Mouse (Mus musculus): ENCODE data around the gene Pigx. TPM values are rescaled to one million over a fixed set of nuclear protein-coding genes. Genes with fewer than 3 reads are reported as not detected.
A peak's percentile ranks its signal among the peaks of the same experiment; 100 is the strongest.
"Not testable (repeated sequence)": the region's sequence is repeated elsewhere in the genome, so short reads cannot be mapped to it uniquely, and the experiment has no call there.

The Pigx gene
- polyA plus RNA-seq, 1 experiment from 2014 or later: 36.0 TPM

DNA sequence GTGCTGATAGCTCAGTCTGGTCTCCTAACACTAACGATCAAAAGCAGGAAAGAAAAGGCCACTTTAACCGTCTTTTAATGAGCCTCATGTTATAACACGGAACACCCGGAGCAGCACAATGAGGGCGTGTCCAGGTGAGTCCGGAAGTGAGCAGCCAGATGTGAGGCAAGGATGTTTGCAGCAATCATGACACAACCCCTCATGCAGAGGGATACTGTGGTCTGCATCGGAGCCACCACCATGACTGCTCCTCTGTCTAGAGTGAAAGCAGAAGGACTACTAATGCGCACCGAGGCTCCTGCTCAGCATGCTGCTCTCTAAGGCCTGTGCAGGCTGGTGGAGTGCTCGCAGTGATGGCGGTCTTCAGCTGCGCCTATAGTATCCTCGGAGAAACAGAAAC lies 2.8 kb upstream of the Pigx start:
- ATAC-seq (ENCODE audit: low read depth): no peak
- Histone ChIP-seq H3K4me1 (ENCODE audit: control insufficient read depth, low read depth, low read length) (peaks cover 16% of the 10 kb centered on the region), H3K36me3 (ENCODE audit: control insufficient read depth, insufficient read depth) (no peaks in the 10 kb centered on the region), H3K4me2 (ENCODE audit: low read depth, low read length) (no peak overlapping the region), H3K9ac (ENCODE audit: low read depth, low read length) (no peak overlapping the region), H3K27ac (ENCODE audit: low read length) (no peak overlapping the region; the same call in 1 of the 2 replicates), H3K9me3 (replicated peaks; ENCODE audit: control insufficient read depth, low read length) (no peaks in the 10 kb centered on the region), H3K4me3 (ENCODE audit: low read depth, low read length) (no peak overlapping the region), H3K27me3 (ENCODE audit: control insufficient read depth, insufficient read depth, low read depth, low read length) (no peaks in the 10 kb centered on the region)
- 71% methylated on average over 13 of the region's 13 CpGs for WGBS (ENCODE audit: insufficient replicate concordance)

DNA sequence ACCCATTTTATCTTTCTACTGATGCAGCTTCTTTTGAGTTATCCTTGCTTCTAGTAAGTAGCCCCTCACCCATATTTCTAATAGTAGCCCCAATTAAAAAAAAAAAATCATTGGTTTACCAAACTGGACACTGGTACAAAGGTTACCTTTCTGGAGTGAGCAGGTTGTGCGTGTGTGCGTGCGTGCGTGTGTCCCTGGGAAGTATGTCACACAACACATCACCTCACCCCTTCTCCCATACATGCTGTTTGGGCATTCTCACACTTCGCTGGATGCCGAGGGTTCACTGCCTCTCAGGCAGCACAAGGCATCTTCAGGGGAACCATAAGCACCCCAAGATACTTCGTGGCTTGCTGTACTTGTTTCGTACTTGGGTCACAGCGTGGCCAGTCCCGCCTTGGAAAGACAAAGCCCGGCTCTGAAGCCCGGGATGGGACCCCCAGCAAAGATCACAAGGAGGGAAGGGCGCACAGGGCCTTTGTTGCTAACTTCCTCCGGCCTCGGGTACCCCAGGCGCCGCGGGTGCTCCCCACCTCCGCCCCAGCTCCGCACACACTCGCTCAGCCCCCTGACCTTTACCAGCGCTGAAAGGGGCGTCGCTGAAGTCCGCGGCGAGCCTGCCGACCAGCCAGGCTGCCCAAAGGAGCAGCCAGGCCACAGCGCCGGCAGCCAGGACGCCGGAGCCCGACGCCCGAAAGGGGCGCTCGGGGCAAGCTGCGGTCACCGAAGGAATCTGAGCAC lies 473 bp downstream of the Pigx start:
- Histone ChIP-seq H3K9ac (ENCODE audit: low read depth, low read length) (peak overlapping the region; percentile 92), H3K4me3 (ENCODE audit: low read depth, low read length) (peak overlapping the region; percentile 94), H3K27me3 (ENCODE audit: control insufficient read depth, insufficient read depth, low read depth, low read length) (no peaks in the 10 kb centered on the region), H3K4me2 (ENCODE audit: low read depth, low read length) (peak overlapping the region; percentile 98), H3K36me3 (ENCODE audit: control insufficient read depth, insufficient read depth) (0 out of 2 replicates have a peak, but pooled peaks cover 2% of the 10 kb centered on the region), H3K4me1 (ENCODE audit: control insufficient read depth, low read depth, low read length) (peaks cover 16% of the 10 kb centered on the region), H3K9me3 (replicated peaks; ENCODE audit: control insufficient read depth, low read length) (no peaks in the 10 kb centered on the region), H3K27ac (ENCODE audit: low read length) (peak overlapping the region; percentile 88)
- peak; percentile 60 for ATAC-seq (ENCODE audit: low read depth)
- under 1% methylated on average over 39 of the region's 39 CpGs for WGBS (ENCODE audit: insufficient replicate concordance)

DNA sequence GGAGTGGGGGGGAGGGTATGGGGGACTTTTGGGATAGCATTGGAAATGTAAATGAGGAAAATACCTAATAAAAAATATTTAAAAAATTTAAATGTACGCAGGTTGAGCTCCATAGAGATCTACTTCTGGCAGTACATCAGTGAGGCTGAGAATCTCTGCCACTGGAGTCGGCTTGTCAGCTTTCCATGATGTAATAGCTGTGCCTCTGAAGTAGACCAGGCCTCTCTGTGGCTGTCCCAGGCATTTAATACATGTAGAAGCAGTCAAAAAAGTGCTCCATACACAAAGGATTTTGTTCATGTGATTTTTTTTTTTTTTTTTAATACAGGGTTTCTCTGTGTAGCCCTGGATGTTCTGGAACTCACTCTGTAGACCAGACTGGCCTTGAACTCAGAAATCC lies 1.8 kb downstream of the Pigx start:
- H3K36me3 ChIP-seq (ENCODE audit: control insufficient read depth, insufficient read depth); ATAC-seq (ENCODE audit: low read depth); H3K27ac ChIP-seq (ENCODE audit: low read length); H3K27me3 ChIP-seq (ENCODE audit: control insufficient read depth, insufficient read depth, low read depth, low read length); H3K4me2 ChIP-seq (ENCODE audit: low read depth, low read length); H3K4me3 ChIP-seq (ENCODE audit: low read depth, low read length); H3K9ac ChIP-seq (ENCODE audit: low read depth, low read length); H3K9me3 ChIP-seq (replicated peaks; ENCODE audit: control insufficient read depth, low read length): not testable (repeated sequence)
- WGBS (ENCODE audit: insufficient replicate concordance): 77% methylated on average over 2 of the region's 2 CpGs
- H3K4me1 ChIP-seq (ENCODE audit: control insufficient read depth, low read depth, low read length): peaks cover 16% of the 10 kb centered on the region

DNA sequence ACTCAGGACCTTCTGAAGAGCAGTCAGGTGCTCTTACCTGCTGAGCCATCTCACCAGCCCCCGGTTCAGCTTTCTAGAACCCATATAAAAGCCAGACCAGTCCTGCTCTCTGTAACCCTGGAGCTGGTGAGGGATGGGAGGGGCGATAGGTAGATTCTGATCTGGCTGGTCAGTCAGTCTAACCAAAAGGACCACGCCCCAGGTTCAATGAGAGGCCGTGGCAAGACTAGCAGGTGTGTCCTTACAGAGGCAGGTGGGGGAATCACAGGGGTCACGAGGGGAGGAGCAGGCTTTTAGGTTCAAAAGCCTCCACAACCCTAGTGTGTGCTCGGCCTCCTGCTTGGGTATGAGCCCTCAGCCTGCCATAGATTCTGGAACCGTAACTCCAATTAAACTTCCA lies 8.1 kb downstream of the Pigx start:
- no peak for ATAC-seq (ENCODE audit: low read depth)
- Histone ChIP-seq H3K27ac (ENCODE audit: low read length) (no peak overlapping the region), H3K4me1 (ENCODE audit: control insufficient read depth, low read depth, low read length) (peaks cover 6% of the 10 kb centered on the region), H3K36me3 (ENCODE audit: control insufficient read depth, insufficient read depth) (peaks cover 5% of the 10 kb centered on the region; the same call in 1 of the 2 replicates), H3K9me3 (replicated peaks; ENCODE audit: control insufficient read depth, low read length) (no peaks in the 10 kb centered on the region), H3K4me3 (ENCODE audit: low read depth, low read length) (no peak overlapping the region), H3K27me3 (ENCODE audit: control insufficient read depth, insufficient read depth, low read depth, low read length) (no peaks in the 10 kb centered on the region), H3K4me2 (ENCODE audit: low read depth, low read length) (no peak overlapping the region), H3K9ac (ENCODE audit: low read depth, low read length) (no peak overlapping the region)
- 80% methylated on average over 7 of the region's 7 CpGs for WGBS (ENCODE audit: insufficient replicate concordance)

DNA sequence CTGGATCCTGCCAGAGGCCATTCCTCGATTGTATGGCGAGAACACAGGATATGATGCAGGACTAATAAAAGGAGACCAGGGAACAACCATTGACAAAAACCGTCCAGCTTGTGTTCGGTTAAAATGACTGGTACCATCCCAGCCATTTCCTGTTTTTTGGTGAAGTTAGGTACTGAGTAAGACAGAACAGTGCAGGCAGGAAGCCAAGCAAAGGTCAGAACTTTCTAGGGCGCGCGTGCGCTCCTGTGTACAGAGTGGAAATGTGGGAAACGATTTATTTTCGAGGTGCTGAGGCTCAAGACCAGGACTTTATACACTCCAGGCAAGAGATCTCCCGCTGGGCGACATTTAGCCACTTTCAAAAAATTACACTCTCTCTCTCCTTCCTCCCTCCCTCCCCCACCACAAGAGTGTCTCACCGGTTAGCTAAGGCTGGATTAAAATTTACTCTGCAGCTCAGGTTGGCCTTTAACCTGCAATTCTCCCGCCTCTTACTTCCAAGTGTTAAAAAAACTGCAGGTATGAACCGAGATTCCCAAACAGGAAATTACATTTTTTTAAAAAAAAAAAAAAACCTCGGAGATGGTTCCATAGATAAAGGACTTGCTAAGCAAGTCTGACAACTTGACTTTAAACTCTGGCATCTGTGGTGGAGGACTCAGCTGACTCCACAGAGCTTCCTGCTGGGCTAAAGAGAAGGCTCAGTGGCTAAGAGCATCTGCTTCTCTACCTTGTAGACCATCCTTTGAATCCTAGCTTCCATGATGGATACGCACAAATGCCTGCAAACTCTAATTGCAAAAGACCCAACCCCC lies 11.7 kb downstream of the Pigx start:
- peak; percentile 61 for ATAC-seq (ENCODE audit: low read depth)
- Histone ChIP-seq H3K36me3 (ENCODE audit: control insufficient read depth, insufficient read depth) (peaks cover 3% of the 10 kb centered on the region; the same call in 1 of the 2 replicates), H3K4me1 (ENCODE audit: control insufficient read depth, low read depth, low read length) (peaks cover 6% of the 10 kb centered on the region), H3K9ac (ENCODE audit: low read depth, low read length) (no peak overlapping the region), H3K27me3 (ENCODE audit: control insufficient read depth, insufficient read depth, low read depth, low read length) (no peaks in the 10 kb centered on the region), H3K4me3 (ENCODE audit: low read depth, low read length) (no peak overlapping the region), H3K4me2 (ENCODE audit: low read depth, low read length) (0 out of 2 replicates have a peak overlapping the region, but pooled peaks have one; percentile 17), H3K9me3 (replicated peaks; ENCODE audit: control insufficient read depth, low read length) (no peaks in the 10 kb centered on the region), H3K27ac (ENCODE audit: low read length) (no peak overlapping the region)
- WGBS (ENCODE audit: insufficient replicate concordance): 31% methylated on average over 17 of the region's 17 CpGs

DNA sequence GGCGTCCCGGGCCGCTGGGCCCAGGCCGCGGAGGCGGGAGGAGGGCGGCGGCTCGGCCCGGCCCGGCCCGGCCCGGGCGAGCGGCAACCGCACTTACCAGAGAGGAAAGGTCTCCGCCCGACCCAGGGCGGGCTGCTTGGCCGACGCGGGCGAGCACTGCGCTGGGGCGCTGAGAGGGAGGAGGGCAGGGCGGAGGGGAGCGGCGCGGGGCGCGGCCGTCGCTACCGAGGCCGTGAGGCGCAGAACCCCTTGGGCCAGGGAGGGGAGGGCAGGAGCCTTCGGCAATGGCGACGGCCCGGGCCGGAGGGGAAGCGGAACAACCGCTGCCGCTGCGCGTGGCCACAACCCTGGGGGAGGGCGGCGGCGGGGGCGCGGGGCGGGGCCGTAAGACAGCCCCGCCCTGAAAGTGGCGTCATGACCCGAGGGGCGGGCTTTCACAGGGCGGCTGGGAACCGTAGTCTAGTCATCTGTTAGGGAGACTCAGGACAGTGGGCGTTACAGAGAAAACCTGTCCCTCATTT lies 20.5 kb downstream of the Pigx start, which contains the start of gene Pak2:
Gene Pak2, minus strand, starts transcription at position 352 of the 521 bp plus-strand sequence.
- Histone ChIP-seq H3K4me2 (ENCODE audit: low read depth, low read length) (peak within 1 kb of the TSS; percentile 88), H3K4me1 (ENCODE audit: control insufficient read depth, low read depth, low read length) (peaks cover 18% of the 10 kb centered on the region), H3K27me3 (ENCODE audit: control insufficient read depth, insufficient read depth, low read depth, low read length) (no peaks in the 10 kb centered on the region), H3K9ac (ENCODE audit: low read depth, low read length) (peak within 1 kb of the TSS; percentile 97), H3K36me3 (ENCODE audit: control insufficient read depth, insufficient read depth) (no peaks in the 10 kb centered on the region; the same call in 1 of the 2 replicates), H3K4me3 (ENCODE audit: low read depth, low read length) (peak within 1 kb of the TSS; percentile 94), H3K27ac (ENCODE audit: low read length) (peak within 1 kb of the TSS; percentile 98), H3K9me3 (replicated peaks; ENCODE audit: control insufficient read depth, low read length) (no peaks in the 10 kb centered on the region)
- peak; percentile 93 for ATAC-seq (ENCODE audit: low read depth)
- WGBS (ENCODE audit: insufficient replicate concordance): under 1% methylated on average over 56 of the region's 60 CpGs

DNA sequence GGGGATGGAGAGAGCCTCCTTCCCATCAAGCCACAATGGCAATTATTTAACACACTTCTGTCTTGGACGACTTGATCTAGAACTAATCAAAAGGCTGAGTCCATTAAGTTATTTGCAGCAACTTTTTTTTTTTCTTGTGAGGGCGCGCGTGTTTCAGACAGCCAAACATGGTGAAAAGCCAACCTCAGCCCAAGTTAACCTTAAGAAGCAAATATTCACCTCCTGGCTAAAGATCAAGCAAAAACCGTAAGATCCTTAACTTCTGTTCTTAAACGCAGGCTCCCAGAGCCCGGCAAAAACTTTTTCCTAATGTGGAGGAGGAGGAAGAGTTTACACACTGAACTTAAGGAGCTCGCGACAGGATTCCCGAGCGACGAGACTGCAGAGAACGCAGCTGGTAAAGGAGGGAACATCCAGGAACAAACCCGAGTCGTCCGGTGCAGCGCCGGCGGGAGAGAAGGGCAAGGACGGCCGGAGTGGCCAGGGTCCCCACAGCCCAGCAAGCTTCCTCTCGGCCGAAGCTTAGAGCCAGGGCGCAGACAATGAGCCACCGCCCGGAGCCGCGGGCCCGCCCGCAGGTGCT lies 21.0 kb downstream of the Pigx start:
- Histone ChIP-seq H3K36me3 (ENCODE audit: control insufficient read depth, insufficient read depth) (no peaks in the 10 kb centered on the region; the same call in 1 of the 2 replicates), H3K4me2 (ENCODE audit: low read depth, low read length) (peak overlapping the region; percentile 88), H3K4me3 (ENCODE audit: low read depth, low read length) (peak overlapping the region; percentile 94), H3K9ac (ENCODE audit: low read depth, low read length) (peak overlapping the region; percentile 97), H3K27ac (ENCODE audit: low read length) (peak overlapping the region; percentile 98), H3K4me1 (ENCODE audit: control insufficient read depth, low read depth, low read length) (peaks cover 18% of the 10 kb centered on the region), H3K27me3 (ENCODE audit: control insufficient read depth, insufficient read depth, low read depth, low read length) (no peaks in the 10 kb centered on the region), H3K9me3 (replicated peaks; ENCODE audit: control insufficient read depth, low read length) (no peaks in the 10 kb centered on the region)
- under 1% methylated on average over 30 of the region's 30 CpGs for WGBS (ENCODE audit: insufficient replicate concordance)
- ATAC-seq (ENCODE audit: low read depth): no peak

DNA sequence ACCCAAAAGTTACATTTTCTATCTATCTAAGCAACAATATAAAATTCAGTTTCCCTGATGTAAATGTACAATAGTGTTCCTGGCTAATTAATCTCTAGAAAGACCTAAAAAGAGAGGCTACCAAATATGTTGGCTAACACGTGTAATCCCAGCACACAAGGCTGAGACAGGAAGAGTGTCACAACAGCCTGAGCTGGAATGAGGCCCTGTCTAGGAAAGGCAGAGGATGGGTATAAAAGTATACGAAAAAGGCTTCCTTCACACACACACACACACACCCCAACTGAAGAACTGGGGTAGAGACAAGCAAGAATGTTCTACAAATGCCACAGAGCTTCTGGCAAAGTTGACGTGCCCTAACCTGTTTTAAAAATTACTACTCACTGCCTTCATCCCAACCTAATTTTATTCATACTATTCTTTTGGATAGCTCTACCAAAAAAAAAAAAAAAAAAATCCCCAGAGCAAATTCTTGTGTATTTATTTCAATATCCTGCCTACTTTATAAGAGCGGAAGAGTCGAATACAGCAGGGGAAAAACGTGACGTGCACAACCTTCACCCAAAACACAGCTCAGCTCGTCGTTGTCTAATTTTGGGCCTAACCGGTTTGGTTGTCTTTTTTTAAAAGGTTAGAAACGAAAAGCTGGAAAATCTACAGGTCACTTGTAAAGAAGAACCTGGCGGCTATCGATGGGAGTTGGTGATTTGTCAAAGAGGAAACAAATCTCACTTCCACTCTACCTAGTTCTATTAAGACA lies 21.7 kb downstream of the Pigx start:
- H3K4me3 ChIP-seq (ENCODE audit: low read depth, low read length): peak overlapping the region; percentile 94
- H3K4me1 ChIP-seq (ENCODE audit: control insufficient read depth, low read depth, low read length): peaks cover 18% of the 10 kb centered on the region
- peak overlapping the region; percentile 98 for H3K27ac ChIP-seq (ENCODE audit: low read length)
- no peaks in the 10 kb centered on the region for H3K27me3 ChIP-seq (ENCODE audit: control insufficient read depth, insufficient read depth, low read depth, low read length)
- no peak for ATAC-seq (ENCODE audit: low read depth)
- H3K9me3 ChIP-seq (replicated peaks; ENCODE audit: control insufficient read depth, low read length): no peaks in the 10 kb centered on the region
- no peaks in the 10 kb centered on the region for H3K36me3 ChIP-seq (ENCODE audit: control insufficient read depth, insufficient read depth)
- peak overlapping the region; percentile 88 for H3K4me2 ChIP-seq (ENCODE audit: low read depth, low read length)
- H3K9ac ChIP-seq (ENCODE audit: low read depth, low read length): peak overlapping the region; percentile 97
- WGBS (ENCODE audit: insufficient replicate concordance): 4% methylated on average over 13 of the region's 13 CpGs
